Mouse (Mus musculus) lung, postnatal 10 days (tissue): ENCODE data around the gene Bloc1s3.

ENCODE experiments used
- DNase-seq: peaks from one replicate; pipeline ENCODE4 v3.0.0; 2021

The Bloc1s3 gene

DNA sequence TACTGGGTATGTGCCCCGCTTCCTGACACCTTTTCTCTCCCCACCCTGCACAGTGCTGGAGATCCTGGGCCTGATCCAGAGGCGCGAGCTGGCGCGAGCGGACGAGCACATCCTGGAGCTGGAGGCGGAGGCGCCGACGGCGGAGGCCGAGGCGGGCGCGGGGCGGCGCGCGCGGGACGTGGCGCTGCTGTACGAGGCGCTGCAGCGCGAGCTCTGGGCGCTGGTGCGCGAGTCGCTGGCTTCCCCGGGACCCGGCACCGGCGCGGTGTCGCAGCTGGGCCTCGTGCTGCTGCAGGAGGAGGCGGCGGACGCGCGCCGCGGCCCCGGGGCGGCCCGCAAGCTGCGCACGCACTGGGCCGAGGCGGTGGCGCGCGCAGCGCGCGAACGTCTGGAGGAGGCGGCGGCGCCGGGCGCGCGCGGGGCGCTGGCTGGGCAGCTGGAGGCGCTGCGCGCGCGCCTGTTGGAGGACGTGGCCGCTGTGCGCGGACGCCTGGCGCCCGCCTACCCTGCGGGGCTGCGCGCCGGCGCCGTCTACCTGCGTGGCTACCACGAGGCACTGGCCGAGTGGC, 34.2 kb downstream of the Bloc1s3 start:
- DNase-seq, result peak; percentile 86

DNA sequence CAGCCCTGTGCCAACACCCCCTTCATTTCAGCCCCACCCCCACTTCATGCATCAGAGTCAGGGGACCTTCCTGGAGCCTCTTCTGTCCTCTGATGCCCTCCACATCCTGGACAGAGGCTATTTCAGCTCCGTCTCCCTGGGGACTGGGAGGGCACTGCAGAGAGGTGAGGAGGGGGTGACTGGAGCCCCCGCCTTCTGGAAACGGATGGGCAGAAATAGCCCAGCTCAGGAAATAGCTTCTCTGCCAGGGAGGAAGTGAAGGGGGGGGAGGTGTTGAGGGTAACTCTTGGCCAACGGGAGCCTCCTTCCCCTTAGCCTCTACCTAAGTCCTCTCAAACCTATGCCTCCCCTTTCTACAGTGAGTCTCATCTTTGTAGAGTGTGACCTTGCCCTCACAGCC, 35.8 kb downstream of the Bloc1s3 start:
- peak; percentile 76 for DNase-seq

GRCm38 (mm10) chr7:19470308-19470707, 37.9 kb downstream of the Bloc1s3 start:
- no peak for DNase-seq

- no peak for DNase-seq
Measured at GRCm38 (mm10) chr7:19469404-19469803, 38.8 kb downstream of the Bloc1s3 start.

- DNase-seq, result no peak
Measured at GRCm38 (mm10) chr7:19468279-19468678, 39.9 kb downstream of the Bloc1s3 start.

DNA sequence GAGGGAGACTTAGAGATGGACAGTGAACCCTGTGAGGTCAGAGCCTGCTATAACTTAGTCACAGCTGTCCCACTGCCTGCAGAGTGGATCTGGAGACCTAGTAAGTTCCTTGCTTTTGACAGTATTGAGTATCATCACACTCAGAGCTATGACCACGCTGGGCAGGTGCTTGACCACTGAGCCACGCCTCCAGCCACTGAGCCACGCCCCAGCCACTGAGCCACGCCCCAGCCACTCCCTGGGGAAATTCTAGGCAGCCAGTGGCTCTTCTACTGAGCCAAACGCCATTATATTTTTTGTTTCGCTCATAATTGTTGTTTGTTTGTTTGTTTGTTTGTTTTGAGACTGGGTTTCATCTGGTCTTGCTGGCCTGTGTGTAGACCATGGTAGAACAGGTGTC, 40.5 kb downstream of the Bloc1s3 start:
- no peak for DNase-seq

DNA sequence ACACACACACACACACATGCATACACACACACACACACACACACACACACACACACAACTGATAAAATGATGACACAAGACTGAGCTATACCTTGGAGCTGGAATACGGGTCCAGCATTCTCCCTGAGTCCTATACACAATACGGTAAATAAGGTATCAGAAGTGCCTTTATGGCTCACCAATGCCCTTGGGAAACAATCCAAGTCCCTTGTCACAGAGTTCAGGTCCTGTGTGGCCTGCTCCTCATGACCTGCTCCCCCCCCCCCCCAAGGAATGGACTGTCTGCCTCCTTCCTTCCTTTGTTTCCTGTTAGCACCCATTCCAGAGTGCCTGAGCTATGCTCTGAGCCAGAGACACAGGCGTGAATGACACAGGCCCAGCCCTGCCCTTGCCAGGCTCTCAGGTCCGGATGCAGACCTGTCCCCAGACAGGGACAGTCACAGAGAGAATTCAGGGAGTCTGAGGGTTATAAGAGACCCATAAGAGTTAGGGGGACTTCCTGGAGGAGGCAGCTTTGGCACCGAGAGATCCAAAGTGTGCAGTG, 41.5 kb downstream of the Bloc1s3 start:
- DNase-seq, result no peak

DNA sequence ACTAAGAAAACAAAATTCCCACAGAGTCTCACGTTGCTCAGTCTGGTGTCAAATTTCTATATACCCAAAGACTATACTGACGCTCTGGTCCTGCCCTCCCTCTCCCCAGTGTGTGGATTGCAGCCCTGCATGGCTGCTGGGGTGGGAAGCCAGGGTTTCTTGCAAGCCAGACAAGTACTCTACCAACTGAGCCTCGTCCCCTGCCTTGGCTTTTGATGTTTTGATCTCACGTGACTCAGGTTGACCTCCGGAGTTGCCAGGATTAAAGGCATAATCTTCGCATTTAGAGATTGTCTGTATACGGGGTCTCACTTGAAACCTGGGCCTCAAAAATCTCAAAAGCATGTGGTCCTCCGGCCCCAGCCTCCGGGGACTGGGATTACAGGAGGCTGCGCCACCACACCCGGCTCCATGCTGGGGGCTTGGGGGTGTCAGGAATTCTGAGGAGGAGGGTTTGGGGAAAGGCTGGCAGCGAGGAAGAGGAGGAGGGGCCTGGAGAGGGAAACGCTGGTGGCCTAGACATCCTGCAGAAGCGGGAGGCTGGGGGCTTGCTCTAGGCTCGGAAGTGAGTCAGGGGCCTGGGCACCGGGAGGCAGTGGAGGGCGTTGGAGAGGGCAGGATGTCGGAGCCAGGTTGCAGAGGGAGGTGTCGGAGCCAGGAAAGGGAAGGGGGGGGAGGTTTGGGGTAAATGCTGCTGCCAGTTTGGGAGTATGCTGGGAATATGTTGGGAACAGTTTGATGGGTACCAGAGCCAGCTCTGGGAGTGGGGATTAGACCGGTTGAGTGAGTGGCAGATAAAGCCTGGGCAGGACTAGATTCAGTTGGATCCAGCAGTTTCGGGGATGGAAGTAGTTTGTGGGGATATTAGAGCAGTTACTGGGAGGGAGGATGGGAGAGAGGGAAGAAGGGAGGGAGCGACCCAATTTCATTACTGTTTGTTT, 43.5 kb downstream of the Bloc1s3 start:
- DNase-seq, result no peak

- no peak for DNase-seq
Measured at GRCm38 (mm10) chr7:19462884-19463381, 45.2 kb downstream of the Bloc1s3 start, which contains the start of gene Exoc3l2. TSS of gene Exoc3l2 (plus strand) at chr7:19463331.

- DNase-seq, result no peak
Measured at GRCm38 (mm10) chr7:19462443-19462842, 45.7 kb downstream of the Bloc1s3 start.

DNA sequence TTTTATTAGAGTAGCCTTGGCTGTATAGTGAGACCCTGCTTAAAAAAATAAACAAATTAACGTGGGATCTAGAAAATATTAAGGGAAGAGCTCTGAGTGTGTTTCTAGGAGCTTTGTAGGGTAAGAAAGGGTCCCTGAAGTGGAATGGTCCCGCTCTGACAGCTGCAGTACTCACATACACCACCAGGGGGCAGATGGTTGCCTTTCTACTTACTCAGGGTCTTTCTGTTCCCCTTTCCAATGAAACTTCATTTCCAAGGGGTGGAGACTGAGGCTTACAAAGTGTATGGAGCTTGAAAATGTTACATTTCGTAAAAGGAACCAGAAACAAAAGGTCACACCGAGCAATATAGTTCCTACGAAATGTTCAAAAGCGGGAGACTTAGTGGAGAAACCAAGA, 46.7 kb downstream of the Bloc1s3 start:
- peak; percentile 89 for DNase-seq

DNA sequence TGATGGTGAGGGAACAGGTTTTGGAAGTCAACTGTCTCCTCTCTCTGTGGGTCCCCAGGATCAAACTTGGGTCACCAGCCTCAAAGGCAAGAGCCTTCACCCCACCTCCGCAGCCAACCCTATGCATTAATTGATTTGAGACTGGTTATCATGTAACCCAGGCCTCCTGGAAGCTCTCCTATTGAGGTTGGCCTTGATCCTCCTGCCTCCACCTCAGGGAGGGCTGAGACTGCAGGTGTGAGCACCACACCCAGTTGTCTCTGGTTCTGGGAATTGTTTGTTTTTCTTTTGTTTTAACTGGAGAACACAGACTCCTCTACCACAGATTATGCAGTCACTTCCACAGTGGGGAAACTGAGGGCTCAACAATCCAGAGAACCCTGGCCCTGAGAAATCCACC, 47.7 kb downstream of the Bloc1s3 start:
- no peak for DNase-seq

GRCm38 (mm10) chr7:19459144-19459870, 48.9 kb downstream of the Bloc1s3 start:
- DNase-seq, result no peak

DNA sequence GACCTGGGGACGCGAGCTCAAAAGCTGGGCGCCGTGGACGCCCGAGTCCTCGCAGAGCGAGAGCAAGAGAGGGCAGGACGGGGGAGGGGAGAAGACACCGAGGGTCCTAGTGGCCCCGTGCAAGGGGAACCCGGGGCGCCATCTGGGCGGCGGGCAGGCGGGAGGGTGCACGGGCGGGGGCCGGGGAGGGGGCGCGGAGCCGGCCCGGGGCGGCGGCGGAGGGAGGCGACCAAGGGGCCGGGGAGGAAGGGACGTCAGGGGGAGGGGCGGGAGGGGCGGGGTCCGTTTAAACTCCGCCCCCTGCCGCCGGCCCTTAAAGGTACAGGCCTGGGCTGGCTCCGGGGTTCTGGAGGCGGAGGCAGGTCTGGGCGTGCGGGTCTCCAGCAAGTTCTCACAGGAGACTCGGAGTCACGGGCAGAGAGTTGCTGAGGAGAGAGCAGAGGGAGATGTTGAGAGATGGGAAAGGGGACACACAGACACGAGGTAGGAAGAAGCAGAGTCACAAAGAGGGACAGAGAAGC, 49.5 kb downstream of the Bloc1s3 start, which contains the start of gene Mark4:
Gene Mark4, minus strand, starts transcription at position 231 of the 521 bp plus-strand sequence.
- peak; percentile 83 for DNase-seq

- peak; percentile 89 for DNase-seq
Measured at GRCm38 (mm10) chr7:19458072-19458486, 50.1 kb downstream of the Bloc1s3 start.

GRCm38 (mm10) chr7:19457414-19458071, 50.6 kb downstream of the Bloc1s3 start:
- DNase-seq, result no peak

- DNase-seq, result no peak
Measured at GRCm38 (mm10) chr7:19456628-19457027, 51.5 kb downstream of the Bloc1s3 start.

DNA sequence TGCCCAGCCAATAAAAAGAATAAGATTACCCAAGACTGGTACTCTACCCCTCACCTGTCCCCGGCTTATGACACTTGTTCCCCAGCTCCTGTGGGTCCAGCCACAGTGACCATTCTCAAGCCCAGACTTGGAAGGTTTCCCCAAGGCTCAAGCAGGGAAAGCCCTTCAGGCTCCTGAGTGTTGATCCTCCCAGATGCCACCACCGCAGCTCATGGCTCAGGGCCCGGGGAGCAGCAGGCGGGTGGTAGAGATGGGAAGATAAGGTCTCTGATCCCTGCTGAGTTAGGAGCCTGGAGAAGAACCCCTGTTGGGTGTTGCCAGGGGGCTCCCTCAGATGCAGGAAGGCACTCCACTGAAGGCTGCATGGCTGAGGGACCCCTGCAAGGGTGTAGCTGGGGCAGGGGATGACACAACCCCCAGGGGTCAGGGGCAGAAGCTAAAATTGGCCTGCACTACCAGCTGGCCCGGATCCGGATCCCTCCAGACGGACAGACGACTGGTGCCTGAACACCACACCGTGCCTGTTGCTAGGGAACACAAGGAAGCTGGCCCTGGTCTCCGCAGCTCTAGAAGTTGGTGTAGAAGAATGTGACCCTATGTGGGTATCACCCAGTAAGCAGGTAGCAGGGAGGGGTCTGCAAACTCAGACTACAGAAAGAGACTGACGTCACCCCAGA, 52.2 kb downstream of the Bloc1s3 start:
- no peak for DNase-seq

DNA sequence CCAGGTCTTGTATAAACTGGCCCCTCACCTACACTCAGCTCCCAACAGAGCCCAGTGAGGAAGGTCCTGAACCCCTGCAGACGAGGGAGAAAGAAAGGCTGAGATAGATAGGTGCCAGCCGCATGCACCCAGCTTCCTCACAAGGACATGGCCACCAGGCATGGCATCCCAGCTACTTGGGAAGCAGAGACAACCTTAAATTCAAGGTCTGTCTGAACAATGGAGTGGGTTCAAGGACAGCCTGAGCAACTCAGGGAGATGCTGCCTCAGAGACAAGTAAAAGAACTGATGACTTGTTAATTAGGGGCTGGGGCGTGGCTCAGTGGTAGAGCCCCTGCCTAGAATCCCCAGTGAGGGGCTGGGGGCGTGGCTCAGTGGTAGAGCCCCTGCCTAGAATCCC, 53.0 kb downstream of the Bloc1s3 start:
- no peak for DNase-seq
